Mouse (Mus musculus) myocyte (in vitro differentiated cells): Measurements from ENCODE around the gene Spint5.

Experiments used
- MAX ChIP-seq: IDR thresholded peaks from one replicate; pipeline ENCODE4 v1.6.1; 2011; ENCODE audit warnings: low read depth, mild to moderate bottlenecking, control low read depth
- MYOG ChIP-seq, 3 experiments: IDR thresholded peaks; one replicate each; pipeline ENCODE4 v1.6.1; 2011; ENCODE audit warnings: control low read depth in 2 of 3, low read depth in 2 of 3, mild to moderate bottlenecking in 2 of 3; ENCODE audit not compliant: insufficient read length in 2 of 3, control insufficient read depth in 1 of 3, insufficient read depth in 1 of 3
- POLR2A ChIP-seq: IDR thresholded peaks from one replicate; pipeline ENCODE4 v1.6.1; 2011; ENCODE audit warnings: low read depth, mild to moderate bottlenecking, control low read depth, moderate library complexity; ENCODE audit not compliant: insufficient read length
- TCF12 ChIP-seq: IDR thresholded peaks from one replicate; pipeline ENCODE4 v1.6.1; 2011; ENCODE audit warnings: mild to moderate bottlenecking, control low read depth; ENCODE audit not compliant: poor library complexity, insufficient read depth, severe bottlenecking
- USF1 ChIP-seq: IDR thresholded peaks from one replicate; pipeline ENCODE4 v1.6.1; 2011; ENCODE audit warnings: low read depth, mild to moderate bottlenecking, control low read depth, moderate library complexity

- TF ChIP-seq POLR2A (no peak), MAX (no peak), TCF12 (no peak), USF1 (no peak), MYOG (IDR thresholded peaks at IDR 0.05; ENCODE audit: control insufficient read depth in 1 of 3, insufficient read depth in 1 of 3, insufficient read length in 2 of 3, low read depth in 2 of 3) (no peak)
These were observed 33.1 kb downstream of the Spint5 start for GRCm38 (mm10) chr2:164748191-164748590.
